Mouse (Mus musculus) forebrain, embryonic 16.5 days (tissue): ENCODE results near the gene Dtymk. TPM values are rescaled to one million over a fixed set of nuclear protein-coding genes. Genes with fewer than 3 reads are reported as not detected.
A peak's percentile ranks its signal among the peaks of the same experiment; 100 is the strongest.
"Not testable (repeated sequence)": the region's sequence is repeated elsewhere in the genome, so short reads cannot be mapped to it uniquely, and the experiment has no call there.

ENCODE experiments used
- ATAC-seq: fragments of 200-750 bp; cut with Nextera tagmentation; 2 replicates; pipeline ENCODE4 v1.8.0; 2017; ENCODE audit warnings: mild to moderate bottlenecking, moderate library complexity
- H3K27ac ChIP-seq: fragments of 300-500 bp; sonication (generic); 2 replicates; pipeline ENCODE4 v1.5.1; 2014; ENCODE audit warnings: low read length, control low read depth
- H3K27me3 ChIP-seq: fragments of 300-500 bp; sonication (generic); replicated peaks from 2 replicates; pipeline ENCODE4 v1.6.1; 2014; ENCODE audit warnings: low read length; ENCODE audit not compliant: control insufficient read depth, insufficient read depth
- H3K36me3 ChIP-seq: fragments of 300-500 bp; sonication (generic); 2 replicates; pipeline ENCODE4 v1.6.1; 2014; ENCODE audit not compliant: control insufficient read depth, insufficient read depth
- H3K4me1 ChIP-seq: fragments of 300-500 bp; sonication (generic); replicated peaks from 2 replicates; pipeline ENCODE4 v1.6.1; 2014; ENCODE audit warnings: low read length; ENCODE audit not compliant: control insufficient read depth, insufficient read depth
- H3K4me2 ChIP-seq: fragments of 300-500 bp; sonication (generic); 2 replicates; pipeline ENCODE4 v1.6.1; 2014; ENCODE audit warnings: mild to moderate bottlenecking, low read length, control low read depth
- H3K4me3 ChIP-seq: fragments of 300-500 bp; sonication (generic); replicated peaks from 2 replicates; pipeline ENCODE4 v1.5.1; 2014; ENCODE audit warnings: mild to moderate bottlenecking, low read length, control low read depth
- H3K9ac ChIP-seq: fragments of 300-500 bp; sonication (generic); replicated peaks from 2 replicates; pipeline ENCODE4 v1.6.1; 2014; ENCODE audit warnings: low read depth, low read length, control low read depth
- H3K9me3 ChIP-seq: fragments of 300-500 bp; sonication (generic); 2 replicates; pipeline ENCODE4 v1.6.1; 2016; ENCODE audit warnings: low read length; ENCODE audit not compliant: control insufficient read depth
- WGBS: fragments of 180-500 bp; shearing (Covaris S2); extraction: QIAGEN DNeasy Blood & Tissue Kit; methylation state at CpG from one replicate; pipeline ENCODE4 v1.1.7; 2014; 5-methylcytosine and 5-hydroxymethylcytosine counted together
- polyA plus RNA-seq: library from polyadenylated mRNA; unstranded; fragments of >200 nt; fragmentation: Nextera tagmentation; extraction: Ambion mirVana; gene quantifications from 2 replicates; pipeline ENCODE4 v1.2.1, GENCODE M21; 2015

The Dtymk gene
- polyA plus RNA-seq, 1 experiment from 2014 or later = 189 TPM

- Histone ChIP-seq H3K9me3 (no peaks in the 10 kb centered on the region), H3K4me2 (no peak overlapping the region), H3K4me1 (no peaks in the 10 kb centered on the region), H3K36me3 (peaks cover 40% of the 10 kb centered on the region), H3K9ac (no peak overlapping the region), H3K27me3 (no peaks in the 10 kb centered on the region), H3K27ac (no peak overlapping the region), H3K4me3 (no peak overlapping the region)
- ATAC-seq = no peak
- 97% methylated on average over 8 of the region's 8 CpGs for WGBS
These were observed 7.2 kb downstream of the Dtymk start for GRCm38 (mm10) chr1:93794526-93794925.

- Histone ChIP-seq H3K9ac (no peak overlapping the region), H3K36me3 (peaks cover 42% of the 10 kb centered on the region), H3K4me2 (no peak overlapping the region), H3K9me3 (no peaks in the 10 kb centered on the region), H3K4me1 (no peaks in the 10 kb centered on the region), H3K27me3 (no peaks in the 10 kb centered on the region), H3K27ac (no peak overlapping the region), H3K4me3 (no peak overlapping the region)
- 85% methylated on average over 2 of the region's 2 CpGs for WGBS
- ATAC-seq = no peak
These were observed 14.8 kb downstream of the Dtymk start for GRCm38 (mm10) chr1:93786912-93787311.

GRCm38 (mm10) chr1:93776686-93777085 is 25.0 kb downstream of the Dtymk start:
- H3K36me3 ChIP-seq = peaks cover 39% of the 10 kb centered on the region
- H3K27me3 ChIP-seq = no peaks in the 10 kb centered on the region
- H3K4me1 ChIP-seq = no peaks in the 10 kb centered on the region
- no peak overlapping the region for H3K27ac ChIP-seq
- no peak for ATAC-seq
- H3K9ac ChIP-seq = no peak overlapping the region
- WGBS = 80% methylated on average over 5 of the region's 5 CpGs
- H3K9me3 ChIP-seq = no peaks in the 10 kb centered on the region
- no peak overlapping the region for H3K4me2 ChIP-seq
- H3K4me3 ChIP-seq = no peak overlapping the region

- no peak overlapping the region for H3K4me2 ChIP-seq
- no peak for ATAC-seq
- no peaks in the 10 kb centered on the region for H3K4me1 ChIP-seq
- no peaks in the 10 kb centered on the region for H3K9me3 ChIP-seq
- no peak overlapping the region for H3K27ac ChIP-seq
- H3K36me3 ChIP-seq = peaks cover 8% of the 10 kb centered on the region
- H3K4me3 ChIP-seq = no peak overlapping the region
- 95% methylated on average over 3 of the region's 3 CpGs for WGBS
- H3K27me3 ChIP-seq = no peaks in the 10 kb centered on the region
- no peak overlapping the region for H3K9ac ChIP-seq
These were observed 31.8 kb downstream of the Dtymk start for GRCm38 (mm10) chr1:93769901-93770300.

- no peak overlapping the region for H3K4me2 ChIP-seq
- 98% methylated on average over 6 of the region's 6 CpGs for WGBS
- no peak overlapping the region for H3K4me3 ChIP-seq
- peaks cover 5% of the 10 kb centered on the region for H3K36me3 ChIP-seq
- no peaks in the 10 kb centered on the region for H3K27me3 ChIP-seq
- no peak for ATAC-seq
- no peaks in the 10 kb centered on the region for H3K9me3 ChIP-seq
- H3K9ac ChIP-seq = no peak overlapping the region
- no peaks in the 10 kb centered on the region for H3K4me1 ChIP-seq
- no peak overlapping the region for H3K27ac ChIP-seq
These were observed 34.1 kb downstream of the Dtymk start for GRCm38 (mm10) chr1:93767600-93767999.

GRCm38 (mm10) chr1:93764871-93765591 is 36.7 kb downstream of the Dtymk start:
- H3K9ac ChIP-seq = no peak overlapping the region
- no peaks in the 10 kb centered on the region for H3K27me3 ChIP-seq
- no peaks in the 10 kb centered on the region for H3K9me3 ChIP-seq
- peaks cover 2% of the 10 kb centered on the region; the same call in 1 of the 2 replicates for H3K36me3 ChIP-seq
- H3K4me2 ChIP-seq = no peak overlapping the region
- WGBS = 95% methylated on average over 9 of the region's 9 CpGs
- no peaks in the 10 kb centered on the region for H3K4me1 ChIP-seq
- no peak overlapping the region for H3K4me3 ChIP-seq
- no peak overlapping the region for H3K27ac ChIP-seq
- no peak for ATAC-seq

GRCm38 (mm10) chr1:93763531-93763930 is 38.2 kb downstream of the Dtymk start:
- not testable (repeated sequence) for H3K4me3 ChIP-seq, H3K4me2 ChIP-seq, H3K9ac ChIP-seq, H3K27ac ChIP-seq, H3K9me3 ChIP-seq, H3K4me1 ChIP-seq, H3K27me3 ChIP-seq, ATAC-seq, H3K36me3 ChIP-seq
- 94% methylated on average over 3 of the region's 3 CpGs for WGBS

- H3K36me3 ChIP-seq = no peaks in the 10 kb centered on the region
- no peaks in the 10 kb centered on the region for H3K27me3 ChIP-seq
- WGBS = 96% methylated on average over 1 of the region's 1 CpGs
- H3K4me3 ChIP-seq = no peak overlapping the region
- ATAC-seq = no peak
- no peaks in the 10 kb centered on the region for H3K9me3 ChIP-seq
- H3K9ac ChIP-seq = no peak overlapping the region
- H3K27ac ChIP-seq = no peak overlapping the region
- H3K4me2 ChIP-seq = no peak overlapping the region
- H3K4me1 ChIP-seq = peaks cover 14% of the 10 kb centered on the region
These were observed 41.7 kb downstream of the Dtymk start for GRCm38 (mm10) chr1:93760076-93760475.

- Histone ChIP-seq H3K36me3 (no peaks in the 10 kb centered on the region), H3K9ac (no peak overlapping the region), H3K4me2 (peak overlapping the region; percentile 68; the same call in 1 of the 2 replicates), H3K4me1 (peaks cover 22% of the 10 kb centered on the region), H3K27ac (no peak overlapping the region), H3K27me3 (no peaks in the 10 kb centered on the region), H3K9me3 (no peaks in the 10 kb centered on the region), H3K4me3 (no peak overlapping the region)
- no peak for ATAC-seq
These were observed 45.6 kb downstream of the Dtymk start for GRCm38 (mm10) chr1:93756154-93756553.

GRCm38 (mm10) chr1:93755618-93756017 is 46.1 kb downstream of the Dtymk start:
- Histone ChIP-seq H3K4me1 (peaks cover 22% of the 10 kb centered on the region), H3K9me3 (no peaks in the 10 kb centered on the region), H3K4me3 (peak overlapping the region; percentile 76), H3K9ac (peak overlapping the region; percentile 86), H3K4me2 (peak overlapping the region; percentile 68), H3K27ac (no peak overlapping the region), H3K36me3 (no peaks in the 10 kb centered on the region), H3K27me3 (no peaks in the 10 kb centered on the region)
- WGBS = 25% methylated on average over 7 of the region's 7 CpGs
- ATAC-seq = no peak
